Mouse (Mus musculus): ENCODE measurements around the gene Ranbp17.

The Ranbp17 gene

DNA sequence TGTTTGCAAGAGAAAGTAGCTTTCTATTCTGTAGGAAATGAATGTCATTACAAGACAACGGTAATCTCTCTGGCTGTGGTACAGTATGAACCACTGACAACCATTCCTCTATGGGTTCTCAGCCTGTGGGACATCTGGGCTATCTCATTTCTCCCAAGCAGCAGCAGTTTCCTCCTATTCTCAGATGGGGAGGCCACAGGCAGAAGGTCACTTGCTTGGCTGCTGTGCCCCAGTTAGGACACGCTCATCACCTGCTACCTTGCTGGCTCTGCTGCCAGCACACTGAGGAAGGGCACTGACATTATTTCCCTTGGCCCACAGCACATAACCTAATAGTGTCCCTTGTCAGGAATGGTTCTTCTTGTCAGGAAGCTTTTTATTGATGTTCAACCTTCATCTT, 285.4 kb downstream of the Ranbp17 start:
- no peak for DNase-seq

DNA sequence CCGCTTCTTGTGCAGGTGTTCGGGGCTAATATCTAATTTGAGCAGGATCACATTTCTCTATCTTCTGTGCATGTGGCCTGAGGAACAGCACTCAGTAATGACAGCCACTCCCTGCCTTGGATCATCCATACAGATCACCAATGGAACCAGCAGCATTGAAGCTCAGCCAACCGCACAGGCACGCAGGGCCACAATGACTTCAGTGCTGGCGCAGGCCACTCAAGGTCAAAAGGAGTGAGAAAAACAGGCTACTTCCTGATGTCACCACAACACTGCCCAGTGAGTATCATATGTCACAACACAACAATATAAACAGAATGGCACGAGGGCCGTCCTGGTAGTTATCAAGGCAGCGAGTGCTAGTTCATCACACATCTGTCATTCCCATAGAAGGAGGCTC, 287.0 kb downstream of the Ranbp17 start:
- DNase-seq: no peak

DNA sequence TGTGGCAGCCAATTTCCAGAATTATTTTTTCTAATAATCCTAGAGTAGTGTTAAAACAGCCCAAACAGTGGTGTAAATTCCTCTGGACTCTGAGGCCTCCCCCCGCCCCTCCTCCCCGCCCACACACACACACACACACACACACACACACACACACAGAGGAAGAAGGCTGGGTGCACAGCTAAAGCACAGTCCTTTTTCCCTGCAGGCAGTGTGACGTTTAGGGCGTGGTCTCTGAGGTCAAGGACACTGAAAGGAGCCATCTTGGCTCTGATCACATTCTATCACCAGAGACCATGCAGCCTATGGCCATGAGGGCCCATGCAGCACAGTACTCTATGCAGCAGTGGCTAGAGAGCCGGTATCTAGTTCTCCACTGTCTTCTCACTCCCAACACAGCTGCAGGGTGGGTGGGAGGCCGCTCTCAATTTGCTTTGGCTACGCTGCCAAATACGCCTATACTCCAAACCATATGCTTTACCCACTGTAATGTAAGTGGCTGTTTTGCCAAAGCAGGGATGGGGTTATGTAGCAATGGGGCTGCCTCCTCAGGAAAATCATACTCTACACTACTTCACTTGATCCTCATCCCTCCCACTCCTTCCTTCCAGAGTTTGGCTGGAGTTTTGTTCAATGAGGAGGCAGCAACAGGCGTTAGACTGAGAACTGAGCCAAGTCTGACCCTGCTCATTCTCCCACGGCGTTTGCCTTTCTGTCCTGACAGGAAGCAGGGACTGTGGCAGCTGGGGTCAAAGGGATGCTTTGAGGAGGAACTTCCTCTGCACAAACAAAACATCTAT, 291.8 kb downstream of the Ranbp17 start:
- DNase-seq: no peak

DNA sequence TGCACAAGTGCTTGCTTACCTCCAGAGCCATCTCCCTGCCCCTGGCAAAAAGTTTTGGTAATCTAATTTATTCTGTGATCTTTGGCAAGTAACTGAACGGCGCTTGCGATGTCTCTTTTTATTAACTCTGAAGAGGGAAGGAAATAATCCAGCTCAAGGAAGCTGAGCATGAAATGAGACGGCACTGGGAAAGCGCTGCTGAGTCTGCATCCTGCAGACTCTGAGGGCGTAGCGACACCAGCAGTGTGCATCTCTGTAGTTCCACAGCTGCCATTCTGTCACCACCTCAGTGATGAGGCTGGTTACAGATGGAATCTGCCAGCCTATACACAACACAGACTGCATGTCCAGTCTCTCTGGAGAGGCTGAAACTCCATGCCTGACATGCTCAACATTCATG, 292.8 kb downstream of the Ranbp17 start:
- DNase-seq: no peak

DNA sequence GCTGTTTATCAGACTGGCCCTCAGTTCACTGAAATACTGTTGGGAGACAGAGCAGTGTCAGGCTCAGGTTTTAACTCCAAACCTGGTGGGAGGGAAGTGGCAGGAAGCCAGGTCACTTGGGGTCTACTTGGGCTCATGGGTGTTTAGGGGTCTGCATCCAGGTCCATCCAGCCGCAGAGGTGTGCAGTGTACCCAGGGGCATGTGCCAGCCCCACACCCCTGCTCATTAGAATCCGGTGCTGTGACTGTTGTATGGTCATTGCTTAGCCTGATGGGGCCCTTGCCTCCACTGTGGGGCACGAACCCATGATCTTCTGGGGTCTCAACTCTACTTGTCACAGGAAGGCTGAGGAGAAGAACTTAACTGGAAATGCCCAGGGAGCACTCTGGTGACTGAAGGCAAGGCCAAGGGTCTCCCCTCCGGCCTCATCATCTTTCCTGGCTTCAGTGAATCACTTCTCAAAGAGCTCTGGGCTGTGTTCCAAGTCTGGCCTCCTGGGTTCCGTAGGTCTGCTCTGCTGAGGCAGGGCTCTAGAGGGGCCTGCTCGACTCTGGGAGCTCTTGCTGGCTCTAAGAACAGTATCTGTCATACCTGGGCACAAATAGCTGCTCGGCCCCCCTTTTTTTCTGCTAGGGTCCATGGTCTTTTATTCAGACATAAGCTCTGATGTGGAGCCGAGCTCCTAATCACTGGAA, 296.0 kb downstream of the Ranbp17 start:
- no peak for DNase-seq

DNA sequence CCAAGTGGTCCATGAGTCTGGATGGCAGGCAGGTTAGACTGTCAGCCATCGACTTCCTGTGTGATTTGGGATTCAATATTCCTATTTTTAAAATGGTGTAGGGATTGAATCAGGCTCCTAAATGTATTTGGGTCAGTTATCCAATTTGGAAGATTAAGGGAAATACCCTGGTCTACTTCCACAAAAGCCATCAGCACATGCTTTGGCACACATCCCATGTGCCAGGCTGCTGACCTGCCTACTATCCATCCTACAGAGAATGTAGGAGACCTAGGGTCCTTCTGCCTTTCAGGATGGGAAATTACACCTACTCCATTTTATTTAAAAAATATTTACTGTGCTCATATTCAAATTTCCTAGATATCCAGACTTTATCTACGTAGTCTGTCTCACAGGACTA, 306.1 kb downstream of the Ranbp17 start:
- no peak for DNase-seq

DNA sequence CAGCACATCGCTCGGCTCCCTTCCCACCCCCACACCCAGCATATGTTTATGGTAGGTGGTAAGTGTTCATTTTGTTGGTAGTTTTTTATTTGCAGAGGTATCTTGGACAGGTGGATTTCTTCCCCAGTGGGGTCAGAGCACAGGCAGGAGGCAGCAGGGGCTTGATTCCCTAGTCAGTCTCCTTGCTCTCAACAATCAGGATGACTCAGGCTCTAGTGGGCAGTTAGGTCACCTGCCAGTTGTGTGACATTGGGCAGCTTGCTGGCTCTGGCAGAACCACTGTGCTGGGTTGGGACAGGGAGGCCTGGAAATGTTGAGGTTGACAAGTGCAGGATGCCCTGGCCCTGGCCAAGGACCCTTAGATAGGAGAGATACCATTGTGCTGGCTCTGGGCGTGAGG, 308.6 kb downstream of the Ranbp17 start:
- DNase-seq: no peak

DNA sequence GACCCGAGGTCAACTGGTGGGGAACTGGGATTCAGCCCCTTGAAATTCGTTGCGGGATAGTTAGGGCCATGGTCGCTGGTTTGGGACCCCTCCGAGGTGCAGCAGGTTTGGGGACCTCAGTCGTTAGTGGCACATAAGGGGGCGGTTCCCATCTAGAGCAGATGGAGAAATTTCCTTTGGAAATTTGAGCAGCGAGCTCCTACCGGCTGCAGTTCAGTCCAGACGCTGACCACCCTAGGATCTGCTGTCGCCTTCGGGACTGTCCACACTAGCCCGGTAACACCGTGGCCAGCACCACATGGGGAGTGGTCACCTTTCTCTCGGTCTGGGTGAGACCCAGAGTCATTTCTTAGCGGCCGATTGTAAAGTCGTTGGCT, 309.2 kb downstream of the Ranbp17 start:
- no peak for DNase-seq

DNA sequence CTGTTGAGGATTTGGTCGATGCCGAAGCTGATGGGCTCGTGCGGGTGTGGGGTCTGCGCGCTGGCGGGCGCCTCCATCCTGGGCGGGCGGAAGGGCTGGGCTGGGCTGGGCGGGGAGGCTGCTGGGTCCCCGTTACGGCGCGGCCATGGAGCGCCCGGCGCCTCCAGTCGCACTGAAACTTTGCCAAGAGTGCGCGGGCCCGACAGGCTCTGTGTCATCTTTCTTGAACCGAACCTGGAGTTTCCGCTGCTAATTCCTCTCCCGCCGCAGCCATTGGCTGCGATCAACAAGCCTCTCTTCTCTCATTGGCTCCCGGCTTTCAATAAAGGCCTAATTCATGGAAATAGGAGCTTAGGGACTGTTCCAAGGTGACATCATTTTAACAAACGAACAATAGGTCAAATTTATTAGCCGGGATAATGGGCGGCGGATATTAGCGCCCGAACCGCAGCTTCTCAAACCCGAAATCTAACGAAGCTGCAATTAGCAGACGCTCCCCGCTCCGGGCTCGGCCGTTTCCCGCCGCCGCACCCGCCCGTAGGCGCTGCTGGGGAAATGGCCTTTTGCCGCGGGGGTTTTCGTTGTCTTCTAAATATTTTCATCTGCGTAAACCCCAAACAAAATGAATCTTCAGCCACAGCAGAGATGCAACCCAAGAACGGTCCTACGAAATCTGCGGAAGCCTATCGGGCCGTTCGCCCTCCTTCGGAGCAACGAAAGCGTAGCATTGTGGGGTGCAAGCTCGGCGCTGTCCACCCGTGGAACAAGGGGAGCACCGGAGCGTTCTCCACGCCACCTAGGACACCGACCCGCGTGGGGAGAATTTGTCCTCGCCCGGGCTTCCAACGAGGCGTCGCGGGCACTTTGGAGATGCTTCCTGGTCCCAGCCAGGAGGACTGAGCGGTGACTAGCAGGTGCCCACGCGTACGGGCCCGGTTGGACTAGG, 309.9 kb downstream of the Ranbp17 start, which contains the start of gene Tlx3:
Tlx3 (minus strand) TSS at position 207 of the 946 bp plus-strand sequence.
- DNase-seq: no peak

DNA sequence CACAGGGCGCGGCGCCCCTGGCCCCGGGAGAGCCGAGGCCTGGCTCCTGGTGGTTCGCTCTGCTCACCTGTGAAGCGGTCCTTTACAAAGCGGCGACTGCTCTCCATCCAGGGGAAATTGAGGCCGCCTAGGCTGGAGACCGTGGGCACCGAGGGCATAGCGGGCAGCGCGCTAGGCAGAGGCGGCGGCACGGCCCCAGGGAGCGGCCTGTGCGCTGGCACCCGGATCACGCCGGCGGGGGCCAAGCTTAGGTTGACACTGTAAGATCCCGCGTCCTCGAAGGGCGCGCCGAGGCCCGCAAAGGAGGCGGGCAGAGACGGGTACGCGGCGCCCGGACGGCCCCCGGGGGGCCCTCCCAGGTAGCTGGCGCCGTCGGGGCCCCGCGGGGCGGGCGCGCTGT, 310.6 kb downstream of the Ranbp17 start:
- no peak for DNase-seq

DNA sequence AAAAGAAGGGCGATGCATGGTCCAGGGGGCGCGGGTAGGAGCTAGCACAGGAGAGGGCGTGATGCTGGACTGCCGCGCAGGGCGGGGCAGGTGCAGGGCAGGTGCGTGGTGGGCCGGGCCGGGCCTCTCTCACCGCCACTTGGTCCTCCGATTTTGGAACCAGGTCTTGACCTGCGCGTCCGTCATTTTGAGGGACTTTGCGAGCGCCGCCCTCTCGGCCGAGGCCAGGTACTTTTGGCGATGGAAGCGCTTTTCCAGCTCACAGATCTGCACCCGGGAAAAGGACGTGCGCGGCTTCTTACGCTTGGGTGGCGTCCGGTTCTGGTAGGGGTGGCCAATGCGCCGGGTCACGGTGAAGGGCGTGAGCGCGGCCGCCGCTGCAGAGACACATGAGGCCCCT, 311.2 kb downstream of the Ranbp17 start:
- no peak for DNase-seq

DNA sequence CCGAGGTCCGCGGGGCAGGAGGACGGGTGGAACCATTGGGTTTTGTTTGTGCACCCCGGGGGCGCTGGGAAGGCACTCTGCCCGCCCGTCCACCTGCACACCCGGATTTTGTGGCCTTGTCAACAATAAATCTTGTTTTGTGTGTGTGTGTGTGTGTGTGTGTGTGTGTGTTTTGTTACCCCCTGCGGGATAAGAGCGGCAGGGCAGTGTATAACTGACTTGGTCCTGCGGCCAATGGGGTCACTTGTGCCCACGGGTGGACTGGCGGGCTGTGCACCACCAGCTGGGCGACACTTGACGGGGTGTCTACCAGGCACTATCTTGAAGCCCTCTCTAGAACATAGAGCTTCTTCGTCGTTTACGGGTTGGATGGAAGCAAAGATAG, 311.9 kb downstream of the Ranbp17 start:
- no peak for DNase-seq

DNA sequence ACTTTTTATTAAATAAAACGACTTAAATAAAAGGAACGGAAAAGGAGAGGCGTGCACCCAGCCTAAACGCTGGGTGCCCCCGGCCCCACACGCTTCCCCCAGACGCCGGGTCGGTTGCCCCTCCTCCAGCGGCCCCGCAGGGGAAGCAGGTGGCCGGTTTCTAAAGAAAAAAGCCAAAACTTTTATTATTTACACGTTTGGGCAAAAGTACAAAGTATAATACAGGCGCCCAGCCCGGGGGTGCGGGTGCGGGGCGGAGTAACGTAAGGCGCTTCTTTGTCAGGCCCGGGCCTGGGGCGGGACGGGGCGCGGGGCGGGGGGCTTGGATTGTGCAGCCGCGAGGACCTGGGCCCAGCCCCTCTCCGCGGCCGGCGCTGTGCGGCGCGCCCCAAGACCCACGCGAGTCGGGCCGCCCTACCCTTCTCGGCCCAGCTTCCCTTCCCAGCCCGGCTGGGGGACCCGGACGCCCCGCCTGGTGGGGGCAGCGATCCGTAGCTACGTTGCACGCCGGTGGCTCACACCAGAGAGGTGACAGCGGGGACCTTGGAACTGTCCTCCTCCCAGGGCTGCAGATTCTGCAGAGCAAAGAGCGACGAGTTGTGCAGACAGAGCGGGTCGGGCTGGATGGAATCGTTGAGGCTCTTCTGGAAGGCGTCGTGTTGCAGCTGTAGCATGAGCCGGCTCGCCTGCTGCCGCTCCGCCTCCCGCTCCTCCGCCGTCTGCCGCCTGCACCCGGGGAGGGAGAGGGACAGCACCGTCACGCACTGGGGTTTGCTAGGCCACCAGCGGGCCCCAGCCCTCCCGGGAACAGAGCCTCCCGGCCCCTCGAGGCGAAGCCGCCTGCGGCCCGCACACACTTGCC, 312.6 kb downstream of the Ranbp17 start:
- peak; percentile 10 for DNase-seq

DNA sequence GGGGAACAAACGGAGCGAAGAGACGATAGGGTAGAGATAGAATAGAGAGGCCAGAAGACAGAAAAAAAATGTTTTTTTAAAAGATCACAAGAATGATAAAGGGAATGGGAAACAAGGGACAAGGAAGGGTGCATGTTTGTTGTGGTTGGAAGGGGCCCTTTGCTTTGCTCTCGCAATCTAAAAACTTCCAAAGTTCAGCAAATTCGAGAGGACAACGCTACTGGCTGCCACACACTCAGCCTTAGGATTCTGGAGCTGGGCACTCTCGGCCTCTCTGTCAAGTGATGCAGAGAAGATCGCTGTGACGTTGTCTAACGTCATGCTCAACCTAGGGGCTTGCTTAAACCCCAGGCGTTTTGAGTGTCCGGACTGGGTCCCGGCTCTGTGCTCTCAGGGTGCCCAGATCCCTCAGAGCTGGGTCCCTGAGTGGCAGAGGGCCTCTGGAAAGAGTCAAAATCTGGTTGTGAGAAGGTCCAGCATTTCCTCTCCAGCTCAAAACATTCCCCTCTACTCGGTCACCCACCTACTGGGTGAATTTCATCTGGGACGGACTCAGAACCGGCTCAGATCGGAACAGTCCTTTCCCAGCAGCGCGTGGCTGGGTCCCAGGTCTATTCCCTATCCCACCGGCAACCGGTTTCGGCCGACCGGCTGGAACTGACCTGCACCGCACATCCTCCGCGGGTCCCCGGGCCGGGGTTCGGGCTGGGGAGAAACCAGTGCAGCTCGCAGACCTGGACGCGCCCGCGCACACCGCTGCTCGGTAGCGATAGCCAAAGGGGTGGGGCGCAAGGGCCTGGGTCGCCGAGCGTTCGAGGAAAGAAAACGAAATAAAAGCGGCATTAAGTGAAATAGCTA, 313.4 kb downstream of the Ranbp17 start:
- DNase-seq: peak; percentile 6

DNA sequence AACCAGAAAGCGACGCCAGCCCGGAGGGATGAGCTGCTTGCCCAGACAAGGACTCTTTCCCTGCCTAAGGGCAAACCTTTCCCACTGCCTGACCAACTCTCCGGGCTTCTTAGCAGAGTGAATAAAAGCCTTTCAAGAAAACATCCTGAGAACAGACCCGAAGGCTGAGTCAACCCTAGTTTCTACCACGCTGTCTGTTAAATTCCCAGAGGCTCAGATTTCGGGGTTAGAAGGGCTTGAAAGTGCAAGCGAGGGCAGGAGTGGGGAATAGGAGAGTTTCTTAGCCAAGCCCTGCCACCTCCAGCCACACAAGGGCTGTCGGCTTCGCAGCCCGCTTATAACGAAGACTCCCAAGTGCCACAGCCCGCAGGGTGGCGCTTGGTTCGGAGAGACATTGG, 314.4 kb downstream of the Ranbp17 start:
- DNase-seq: no peak

DNA sequence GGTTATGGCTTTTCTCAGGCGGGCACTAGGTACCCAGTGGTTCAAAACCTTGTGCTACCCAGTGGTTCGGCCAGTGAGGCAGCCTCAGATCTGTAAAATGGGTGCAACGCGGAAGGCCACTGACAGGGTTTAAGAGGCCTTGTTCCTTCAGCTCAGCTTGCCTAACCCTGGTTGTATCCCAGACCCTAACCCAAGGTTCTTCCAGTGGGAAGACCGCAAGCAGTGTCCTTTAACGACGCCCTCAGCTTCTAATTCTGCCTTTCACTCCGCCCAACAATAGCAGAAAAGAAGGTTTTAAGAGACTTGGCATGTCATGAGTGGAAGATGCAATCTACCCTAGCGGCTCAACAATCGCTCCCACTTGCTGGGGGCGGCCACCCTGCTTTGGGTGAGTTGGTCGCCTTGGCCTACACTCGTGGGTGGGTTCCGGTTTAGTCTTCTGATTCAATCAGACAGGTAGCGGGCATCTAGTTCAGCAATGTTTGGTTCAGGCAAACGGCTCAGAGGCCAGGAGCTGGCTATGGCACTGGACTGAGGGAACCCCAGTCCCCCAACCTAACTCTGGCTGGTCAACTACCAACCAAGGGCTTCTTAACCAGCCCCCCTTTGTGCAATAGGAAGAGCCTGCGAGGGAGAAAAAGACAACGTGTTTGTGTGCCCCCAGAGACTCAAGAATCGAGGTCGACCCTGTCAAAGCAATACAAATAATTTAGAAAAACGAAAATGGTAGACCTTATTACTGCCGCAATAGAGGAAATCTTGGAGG, 315.0 kb downstream of the Ranbp17 start:
- DNase-seq: no peak

DNA sequence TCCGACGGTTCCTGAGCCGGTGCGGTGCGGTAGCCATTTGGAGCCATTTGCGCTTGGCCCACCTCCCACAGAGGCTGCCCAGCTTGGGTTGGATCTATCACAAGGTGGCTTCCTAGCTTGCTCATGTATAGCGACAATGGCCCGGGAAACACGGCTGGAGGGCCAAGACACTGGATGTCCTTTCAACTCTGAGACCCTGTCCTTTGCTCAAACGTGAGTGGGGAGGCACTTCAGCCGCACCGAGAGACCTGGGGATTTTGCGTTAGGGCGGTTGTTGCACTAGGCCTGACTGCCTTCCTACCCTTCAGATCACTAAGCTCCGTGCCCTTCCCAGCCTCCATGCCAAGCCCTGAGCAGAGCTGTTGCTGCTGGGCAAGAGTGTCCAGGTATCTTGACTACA, 315.9 kb downstream of the Ranbp17 start:
- no peak for DNase-seq

DNA sequence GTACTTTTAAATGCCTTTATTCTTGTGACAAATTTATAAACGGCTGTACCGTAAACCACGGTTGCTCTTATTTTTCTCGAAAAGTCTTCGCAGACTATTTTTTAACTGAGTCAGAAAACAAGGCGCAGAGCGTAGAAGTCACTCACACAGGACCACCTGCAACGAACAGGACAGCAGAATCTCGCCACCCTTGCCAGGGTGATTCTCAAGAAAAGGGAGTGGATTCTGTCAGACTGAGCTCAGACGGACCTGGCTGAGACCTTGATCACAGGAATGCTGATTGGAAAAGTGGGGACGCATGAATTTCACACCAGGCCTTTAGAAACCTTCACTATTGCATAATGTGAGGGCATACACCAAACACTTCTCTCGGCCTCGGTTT, 316.4 kb downstream of the Ranbp17 start:
- DNase-seq: no peak

DNA sequence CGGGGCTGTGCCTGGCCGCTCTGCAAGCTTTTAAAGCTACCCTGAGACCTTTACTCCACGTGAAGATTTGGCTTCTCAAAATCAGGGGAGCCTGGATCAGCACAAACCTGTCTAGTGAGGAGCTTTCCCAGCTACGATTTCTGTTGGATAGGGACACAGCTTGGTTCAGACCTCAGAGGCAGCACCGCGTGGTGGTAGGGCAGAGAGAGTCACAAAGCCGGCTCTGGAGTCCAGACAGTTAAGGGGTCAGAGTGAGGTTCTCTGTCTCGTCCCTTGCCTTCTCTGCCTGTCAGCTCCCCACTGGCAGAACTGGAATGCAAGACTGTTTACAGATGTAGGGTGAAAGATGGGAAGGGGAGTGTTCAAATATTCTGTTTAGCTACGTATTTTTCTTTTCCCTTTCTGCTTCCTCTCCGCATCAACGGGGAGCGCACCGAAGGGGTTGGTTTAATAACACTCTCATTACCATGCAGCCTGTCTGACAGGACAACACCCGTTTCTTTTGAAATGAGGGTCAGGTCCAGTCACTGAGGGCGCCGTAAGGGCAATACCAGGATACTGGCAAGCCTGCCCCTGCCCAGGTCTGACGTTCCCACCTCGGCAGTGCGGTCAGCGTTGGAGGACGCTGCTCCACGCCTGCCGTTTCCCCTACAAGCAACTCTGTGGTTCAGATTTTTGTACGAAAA, 317.0 kb downstream of the Ranbp17 start:
- DNase-seq: no peak
